20 mouse cellular contexts compared by ENCODE assay signal in the genomic region with DNA sequence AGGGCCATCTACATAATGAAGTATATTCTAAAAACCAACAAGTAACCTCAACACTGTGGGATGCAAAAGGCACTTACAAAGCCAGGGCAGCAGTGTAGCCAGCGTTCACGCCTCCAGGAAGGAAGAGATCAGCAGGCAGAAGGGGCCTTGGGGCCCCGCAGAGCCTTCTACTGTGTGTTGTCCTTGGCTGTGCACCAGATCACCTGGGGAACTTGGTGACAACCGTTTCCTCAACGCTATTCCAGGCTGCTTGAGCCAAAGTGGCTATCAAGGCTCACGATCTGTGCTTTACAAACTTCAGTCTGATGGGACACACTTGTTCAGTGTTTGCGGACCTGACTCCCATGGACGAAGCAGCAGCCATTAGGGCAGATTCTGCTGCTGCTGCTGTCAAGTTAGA. TPM values are rescaled to one million over a fixed set of nuclear protein-coding genes. Genes with fewer than 3 reads are reported as not detected.
A peak's percentile ranks its signal among the peaks of the same experiment; 100 is the strongest.
DNase-seq lines count a peak whose midpoint lies in the region; ATAC-seq and TF ChIP-seq lines count a peak whose summit lies in the region.
"Had no signal": no experiment of that assay in that cellular context is flagged by ENCODE, and none has a peak within 500 bp of the region (broad histone marks: within the 10 kb centered on the region; RNA-seq: fewer than 3 reads in every experiment).

No protein-coding gene starts in this region.

- no peaks in the 10 kb centered on the region for H3K4me1 ChIP-seq in cerebellum, adult 2 months (ENCODE audit: control insufficient read depth, insufficient read depth, low read length)
- peaks cover 20% of the 10 kb centered on the region for H3K4me1 ChIP-seq in kidney, embryonic 15.5 days
- 0 out of 2 replicates have a peak, but pooled peaks cover 2% of the 10 kb centered on the region for H3K4me1 ChIP-seq in intestine, embryonic 15.5 days (replicated peaks)
- no peaks in the 10 kb centered on the region for H3K4me1 ChIP-seq in forebrain, postnatal 0 days (ENCODE audit: insufficient read depth)
- no peaks in the 10 kb centered on the region; the same call in 1 of the 2 replicates for H3K4me1 ChIP-seq in midbrain, embryonic 10.5 days
- H3K4me1 ChIP-seq: forebrain, embryonic 13.5 days had no signal

- no peak overlapping the region for H3K9ac ChIP-seq in kidney, embryonic 15.5 days
- no peak overlapping the region for H3K9ac ChIP-seq in intestine, embryonic 15.5 days
- H3K9ac ChIP-seq in forebrain, postnatal 0 days = no peak overlapping the region
- H3K9ac ChIP-seq: embryonic facial prominence, embryonic 12.5 days; forebrain, embryonic 13.5 days; liver, embryonic 14.5 days had no signal

- ATAC-seq in kidney, embryonic 15.5 days (replicated peaks; ENCODE audit: low FRiP score) = 0 out of 2 replicates have a peak, but pooled peaks have one; percentile 23
- peak; percentile 49 for ATAC-seq in intestine, embryonic 15.5 days
- peak; percentile 48 for ATAC-seq in megakaryocyte-erythroid progenitor cell, adult 5-6 weeks (replicated peaks; ENCODE audit: low FRiP score, low TSS enrichment, poor library complexity, severe bottlenecking)
- ATAC-seq in forebrain, postnatal 0 days = no peak
- ATAC-seq: forebrain, embryonic 13.5 days had no signal

- no peak for TF ChIP-seq POLR2A in cerebellum, adult 2 months (IDR thresholded peaks at IDR 0.05; ENCODE audit: borderline replicate concordance, insufficient read depth, low read length)

- DNase-seq in cerebellum, postnatal 14 days = peak; percentile 17 to 18
- DNase-seq in cerebellum, adult 2 months = no peak
- no peak for DNase-seq in kidney, adult 8-10 months
- DNase-seq in forebrain, postnatal 0 days = no peak
- DNase-seq in midbrain, embryonic 10.5 days (ENCODE audit: low spot score) = no peak
- DNase-seq: adrenal gland, adult 2 months; cerebellum, adult 8-10 months; kidney, adult 11 months; layer of hippocampus, postnatal 36 days; right cerebral cortex, postnatal 14 days had no signal

- H3K9me3 ChIP-seq in kidney, embryonic 15.5 days (replicated peaks) = no peaks in the 10 kb centered on the region
- no peaks in the 10 kb centered on the region for H3K9me3 ChIP-seq in intestine, embryonic 15.5 days
- H3K9me3 ChIP-seq in forebrain, postnatal 0 days (ENCODE audit: low read length) = no peaks in the 10 kb centered on the region
- H3K9me3 ChIP-seq in midbrain, embryonic 10.5 days (replicated peaks) = no peaks in the 10 kb centered on the region
- H3K9me3 ChIP-seq: embryonic facial prominence, embryonic 12.5 days; forebrain, embryonic 13.5 days; hindbrain, embryonic 10.5 days had no signal

- TF ChIP-seq CTCF in cerebellum, adult 2 months (IDR thresholded peaks at IDR 0.05; ENCODE audit: borderline replicate concordance, insufficient read depth, low read depth, low read length) = no peak
- TF ChIP-seq CTCF in forebrain, postnatal 0 days (IDR thresholded peaks at IDR 0.05; ENCODE audit: low read depth) = no peak

- H3K36me3 ChIP-seq in kidney, embryonic 15.5 days = no peaks in the 10 kb centered on the region
- H3K36me3 ChIP-seq in intestine, embryonic 15.5 days = no peaks in the 10 kb centered on the region
- no peaks in the 10 kb centered on the region for H3K36me3 ChIP-seq in forebrain, postnatal 0 days (ENCODE audit: insufficient read depth)
- H3K36me3 ChIP-seq in midbrain, embryonic 10.5 days = no peaks in the 10 kb centered on the region
- H3K36me3 ChIP-seq: embryonic facial prominence, embryonic 12.5 days; hindbrain, embryonic 10.5 days had no signal

- H3K27me3 ChIP-seq in cerebellum, adult 2 months (ENCODE audit: control insufficient read depth, insufficient read depth, low read length) = no peaks in the 10 kb centered on the region
- H3K27me3 ChIP-seq in kidney, embryonic 15.5 days = no peaks in the 10 kb centered on the region
- no peaks in the 10 kb centered on the region for H3K27me3 ChIP-seq in intestine, embryonic 15.5 days (replicated peaks)
- no peaks in the 10 kb centered on the region for H3K27me3 ChIP-seq in forebrain, postnatal 0 days (ENCODE audit: insufficient read depth, low read length)
- no peaks in the 10 kb centered on the region for H3K27me3 ChIP-seq in midbrain, embryonic 10.5 days (ENCODE audit: low read depth, poor library complexity, severe bottlenecking)
- H3K27me3 ChIP-seq: embryonic facial prominence, embryonic 12.5 days; forebrain, embryonic 13.5 days had no signal

- H3K27ac ChIP-seq in cerebellum, adult 2 months (ENCODE audit: insufficient read depth, low read length) = no peak overlapping the region
- no peak overlapping the region for H3K27ac ChIP-seq in kidney, embryonic 15.5 days
- H3K27ac ChIP-seq in intestine, embryonic 15.5 days = no peak overlapping the region
- H3K27ac ChIP-seq in forebrain, postnatal 0 days (ENCODE audit: low read depth, low read length) = no peak overlapping the region
- no peak overlapping the region for H3K27ac ChIP-seq in midbrain, embryonic 10.5 days (replicated peaks)
- H3K27ac ChIP-seq: embryonic facial prominence, embryonic 12.5 days; forebrain, embryonic 13.5 days; hindbrain, embryonic 10.5 days; liver, embryonic 14.5 days had no signal

- WGBS in cerebellum, adult 2 months = 21% methylated on average over 8 of the region's 8 CpGs
- WGBS in kidney, embryonic 15.5 days = 30% methylated on average over 8 of the region's 8 CpGs
- WGBS in intestine, embryonic 15.5 days = 52% methylated on average over 8 of the region's 8 CpGs
- 71% methylated on average over 8 of the region's 8 CpGs for WGBS in forebrain, postnatal 0 days
- 79% methylated on average over 8 of the region's 8 CpGs for WGBS in midbrain, embryonic 10.5 days

- no peak overlapping the region for H3K4me2 ChIP-seq in kidney, embryonic 15.5 days
- H3K4me2 ChIP-seq in intestine, embryonic 15.5 days (replicated peaks) = no peak overlapping the region
- H3K4me2 ChIP-seq in forebrain, postnatal 0 days (ENCODE audit: low read depth) = no peak overlapping the region
- H3K4me2 ChIP-seq: embryonic facial prominence, embryonic 12.5 days; forebrain, embryonic 13.5 days; midbrain, embryonic 11.5 days had no signal

- no peak overlapping the region for H3K4me3 ChIP-seq in cerebellum, adult 2 months (replicated peaks; ENCODE audit: insufficient read depth, low read depth, low read length)
- no peak overlapping the region for H3K4me3 ChIP-seq in kidney, embryonic 15.5 days (replicated peaks)
- no peak overlapping the region for H3K4me3 ChIP-seq in intestine, embryonic 15.5 days (replicated peaks)
- H3K4me3 ChIP-seq in forebrain, postnatal 0 days (ENCODE audit: low read depth, low read length) = no peak overlapping the region
- no peak overlapping the region for H3K4me3 ChIP-seq in midbrain, embryonic 10.5 days
- H3K4me3 ChIP-seq: embryonic facial prominence, embryonic 12.5 days; forebrain, embryonic 13.5 days; hindbrain, embryonic 10.5 days; myocyte had no signal

RNA-seq across cellular contexts. Expression of gene Ect2l, which starts 19.0 kb away (rescaled TPM):
- polyA plus RNA-seq in cerebellum, adult 2 months (2012; rRNA removed) = 0.06 and 0.26 TPM in 2 replicates
- polyA plus RNA-seq in kidney, embryonic 15.5 days (2015; fragmentation: Nextera tagmentation; extraction: Ambion mirVana) = 0.38 and 0.55 TPM in 2 replicates
- 0.11 TPM in 1 of 2 replicates, not detected in the other for polyA plus RNA-seq in intestine, embryonic 15.5 days (2015; fragmentation: Nextera tagmentation; extraction: Ambion mirVana)
- total RNA-seq in megakaryocyte-erythroid progenitor cell, adult 5-6 weeks (2014; fragmentation: Nextera tagmentation) = 3.7 TPM in 1 of 2 replicates, not detected in the other
- total RNA-seq in megakaryocyte-erythroid progenitor cell, adult 5-6 weeks (2017) = 0.34 TPM in 1 of 2 replicates, not detected in the other
- 0.23 TPM in 1 of 2 replicates, not detected in the other for total RNA-seq in forebrain, postnatal 0 days (2014; rRNA removed)
- polyA plus RNA-seq in forebrain, postnatal 0 days (2015; fragmentation: Nextera tagmentation; extraction: Ambion mirVana) = 0.24 and 0.58 TPM in 2 replicates
- 0.22 and 0.27 TPM in 2 replicates for polyA plus RNA-seq in midbrain, embryonic 10.5 days (2016; fragmentation: Nextera tagmentation; extraction: Ambion mirVana)
- total RNA-seq: adrenal gland, adult 2 months had no signal
- polyA plus RNA-seq: adrenal gland, adult 2 months; large intestine, adult 2 months had no signal

RNA-seq across cellular contexts. Expression of gene Ccdc28a, which starts 43.1 kb away (rescaled TPM):
- polyA plus RNA-seq in cerebellum, adult 2 months (2012; rRNA removed) = 75.3 and 78.7 TPM in 2 replicates
- polyA plus RNA-seq in kidney, embryonic 15.5 days (2015; fragmentation: Nextera tagmentation; extraction: Ambion mirVana) = 14.4 and 16.1 TPM in 2 replicates
- 22.1 and 24.6 TPM in 2 replicates for polyA plus RNA-seq in intestine, embryonic 15.5 days (2015; fragmentation: Nextera tagmentation; extraction: Ambion mirVana)
- total RNA-seq in megakaryocyte-erythroid progenitor cell, adult 5-6 weeks (2014; fragmentation: Nextera tagmentation) = 15.5 and 17.8 TPM in 2 replicates
- total RNA-seq in megakaryocyte-erythroid progenitor cell, adult 5-6 weeks (2017) = 4.3 and 9.2 TPM in 2 replicates
- 5.1 and 6.2 TPM in 2 replicates for total RNA-seq in forebrain, postnatal 0 days (2014; rRNA removed)
- 7.0 and 8.6 TPM in 2 replicates for polyA plus RNA-seq in forebrain, postnatal 0 days (2015; fragmentation: Nextera tagmentation; extraction: Ambion mirVana)
- 5.7 and 7.1 TPM in 2 replicates for polyA plus RNA-seq in midbrain, embryonic 10.5 days (2016; fragmentation: Nextera tagmentation; extraction: Ambion mirVana)

Comparison
In these comparisons a context has a peak if more than half of its experiments do, and no peak if none do; other contexts are left out.
1. DNase-seq: peak in cerebellum, postnatal 14 days (2 of 2); none in cerebellum, adult 2 months (0 of 2), kidney, adult 8-10 months (0 of 2), forebrain, postnatal 0 days (single experiment) and midbrain, embryonic 10.5 days (single experiment).